Mouse (Mus musculus) CD4-positive, CD25-positive, alpha-beta regulatory T cell, adult 4 months (primary cell): ENCODE data around the gene Cuta. TPM values are rescaled to one million over a fixed set of nuclear protein-coding genes. Genes with fewer than 3 reads are reported as not detected.

Experiments used
- ATAC-seq: one replicate; pipeline ENCODE4 v1.8.0; 2017
- polyA plus RNA-seq, 2 experiments: library from polyadenylated mRNA; unstranded; fragments of 100-300 nt; shearing (Covaris generic); gene quantifications; one replicate each; pipeline ENCODE4 v1.2.1; 2017

Cuta gene
- polyA plus RNA-seq, 2 experiments from 2014 or later: 153 to 166 TPM

DNA sequence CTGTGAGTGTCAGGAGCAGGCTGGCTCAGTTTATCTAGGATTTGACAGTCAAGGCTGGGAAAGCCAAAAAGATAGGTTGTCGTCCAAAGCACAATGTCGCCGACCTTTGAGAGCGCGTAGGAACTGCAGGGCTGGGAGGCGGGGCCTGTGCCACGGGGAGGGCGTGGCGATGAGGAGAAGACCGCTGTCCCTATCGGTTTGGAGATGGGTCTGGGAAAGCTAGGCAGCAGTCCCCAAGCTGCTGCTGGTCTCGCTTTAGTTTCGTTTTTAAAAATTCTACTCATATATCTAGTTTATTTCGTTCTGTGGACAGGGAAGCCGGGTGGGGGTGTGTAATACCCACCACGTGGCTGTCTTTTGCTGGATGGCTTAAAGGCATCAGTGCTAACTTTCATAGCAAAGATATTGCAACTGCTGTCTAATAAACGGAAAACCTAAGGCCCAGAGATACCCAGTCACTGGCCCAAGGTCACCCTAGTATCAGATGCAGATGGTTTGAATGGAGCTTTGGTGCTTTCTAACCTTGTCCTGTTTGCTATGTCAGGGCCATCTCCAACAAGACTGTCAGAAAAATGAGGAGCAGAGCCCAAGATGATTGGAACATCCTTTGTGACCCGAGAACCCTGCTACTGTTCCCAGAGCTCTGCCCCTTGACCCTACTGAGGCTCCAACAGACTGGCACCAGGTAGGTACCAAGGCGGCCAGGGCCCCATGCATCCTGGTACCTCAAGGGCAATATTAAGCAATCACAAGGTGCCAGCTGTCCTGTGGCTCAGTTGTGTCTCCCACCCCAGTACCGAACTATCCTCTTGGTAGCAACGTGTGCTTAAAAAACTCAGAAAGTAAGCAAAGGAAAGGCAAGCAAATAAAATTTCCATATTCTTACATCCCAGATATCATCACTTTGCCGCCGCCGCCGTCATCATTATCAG is 54.1 kb downstream of the Cuta start:
- ATAC-seq: peak; percentile 78

Other genes with a start within 250 kb of the Cuta start
- gene Crebrf, start 223.9 kb downstream of the Cuta start, polyA plus RNA-seq: 10 to 100 TPM; 60.7 to 69.8 TPM
- gene Bnip1, start 158.5 kb downstream of the Cuta start, polyA plus RNA-seq: 10 to 100 TPM; 26.9 to 40.0 TPM
- gene Nkx2-5, start 94.6 kb downstream of the Cuta start, polyA plus RNA-seq: not detected
- gene Kifc5b, start 22.5 kb downstream of the Cuta start, polyA plus RNA-seq: 1 to 10 TPM; 1.4 to 3.3 TPM
- gene Phf1, start 6.5 kb downstream of the Cuta start, polyA plus RNA-seq: 10 to 100 TPM; 11.1 to 12.1 TPM
- gene Syngap1, start 1.7 kb upstream of the Cuta start, polyA plus RNA-seq: not detected
- 10 to 100 TPM; 11.5 to 15.6 TPM for gene Zbtb9, start 33.6 kb upstream of the Cuta start, polyA plus RNA-seq
- 1 to 10 TPM; 3.2 to 4.8 TPM for gene Bak1, start 89.4 kb upstream of the Cuta start, polyA plus RNA-seq
- 1 to 10 TPM; 8.2 to 8.6 TPM for gene Itpr3, start 117.7 kb upstream of the Cuta start, polyA plus RNA-seq
- gene Uqcc2, start 194.3 kb upstream of the Cuta start, polyA plus RNA-seq: 100 to 1,000 TPM; 110 to 129 TPM
- gene Ip6k3, start 228.2 kb upstream of the Cuta start, polyA plus RNA-seq: not detected